Mouse (Mus musculus) ES-Bruce4 (cell line): ENCODE results near the gene Arl8a.

Experiments used
- CTCF ChIP-seq: IDR thresholded peaks from one replicate; pipeline ENCODE4 v1.8.1; 2011; ENCODE audit warnings: low read depth, low read length
- POLR2A ChIP-seq: IDR thresholded peaks from one replicate; pipeline ENCODE4 v1.8.1; 2011; ENCODE audit warnings: low read length; ENCODE audit not compliant: insufficient read depth

DNA sequence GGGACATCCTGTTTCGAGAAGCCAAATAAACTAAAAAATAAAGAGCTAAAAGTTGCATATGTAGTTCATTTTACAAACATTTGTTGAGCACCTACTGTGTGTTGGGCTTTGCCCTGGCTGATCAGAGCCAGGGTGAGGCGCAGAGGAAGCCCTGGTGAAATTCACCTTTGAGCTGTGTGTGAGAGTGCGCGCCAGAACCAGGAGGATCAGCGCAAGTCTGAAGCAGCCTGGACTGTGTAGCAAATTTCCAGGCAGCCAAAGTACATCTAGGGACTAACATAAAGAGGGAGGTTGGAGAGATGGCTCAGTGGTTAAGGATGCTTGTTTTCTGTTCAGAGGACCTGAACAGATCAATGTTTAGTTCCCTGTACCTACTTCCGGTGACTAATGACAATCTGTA lies 26.7 kb downstream of the Arl8a start:
- TF ChIP-seq CTCF (no peak), POLR2A (no peak)
